Mouse (Mus musculus): ENCODE measurements at regions not wholly inside any gene's neighbourhood (a gene's known extent, or its start where the extent isn't known, plus 50 kb on each side); places are given as distances from the start of the nearest gene placed in this dataset.

- TF ChIP-seq POLR2A (IDR thresholded peaks at IDR 0.05; ENCODE audit: insufficient read depth, low read depth, low read length): no peak
- TF ChIP-seq CTCF (IDR thresholded peaks at IDR 0.05): no peak
Measured at GRCm38 (mm10) chr9:46478611-46479010, 158.8 kb upstream of the 4931429L15Rik start.
